Mouse (Mus musculus): ENCODE results near the gene Cdc20b. TPM values are rescaled to one million over a fixed set of nuclear protein-coding genes. Genes with fewer than 3 reads are reported as not detected.

Cdc20b gene
- polyA plus RNA-seq, 1 experiment from 2014 or later, result not detected

- 94% methylated on average over 1 of the region's 1 CpGs for WGBS
- no peak overlapping the region for H3K27ac ChIP-seq
- no peaks in the 10 kb centered on the region for H3K36me3 ChIP-seq
- no peaks in the 10 kb centered on the region for H3K9me3 ChIP-seq
- H3K4me3 ChIP-seq, result no peak overlapping the region
- no peak for DNase-seq (ENCODE audit: low spot score)
- H3K4me1 ChIP-seq, result no peaks in the 10 kb centered on the region
- H3K27me3 ChIP-seq (ENCODE audit: insufficient read depth, poor library complexity, severe bottlenecking), result no peaks in the 10 kb centered on the region
These were observed 104.7 kb downstream of the Cdc20b start for GRCm38 (mm10) chr13:113139597-113139996.

MicroRNAs encoded within 50 kb of the gene (microRNA counts, 519-probe panel; counts per million panel counts)
- microRNA mmu-miR-449a (not detected), microRNA mmu-miR-449b (not detected), microRNA mmu-miR-449c (not detected)

Small RNA genes lying within 50 kb of the gene (microRNA-seq; reads per million reads assigned to microRNA genes)
- gene Mir449a, result 15.2 reads per million, percentile 28 among the genes with 10 or more reads in this experiment
- gene Mir449b, result not detected
- 0.76 reads per million for gene Mir449c

Other genes starting within 250 kb of the Cdc20b start
- 39.6 and 41.3 TPM in 2 replicates for gene Plpp1, start 234.3 kb upstream of the Cdc20b start, polyA plus RNA-seq (2016; fragmentation: Nextera tagmentation; extraction: Ambion mirVana)
- 68.3 and 68.9 TPM in 2 replicates for gene Mtrex, start 107.7 kb upstream of the Cdc20b start, polyA plus RNA-seq (2016; fragmentation: Nextera tagmentation; extraction: Ambion mirVana)
- 19.7 and 24.7 TPM in 2 replicates for gene Dhx29, start 107.7 kb upstream of the Cdc20b start, polyA plus RNA-seq (2016; fragmentation: Nextera tagmentation; extraction: Ambion mirVana)
- 0.10 TPM in 1 of 2 replicates, not detected in the other for gene Ccno, start 47.3 kb upstream of the Cdc20b start, polyA plus RNA-seq (2016; fragmentation: Nextera tagmentation; extraction: Ambion mirVana)
- 0.13 TPM in 1 of 2 replicates, not detected in the other for gene Mcidas, start 41.3 kb upstream of the Cdc20b start, polyA plus RNA-seq (2016; fragmentation: Nextera tagmentation; extraction: Ambion mirVana)
- gene Gpx8, start 11.3 kb downstream of the Cdc20b start, polyA plus RNA-seq (2016; fragmentation: Nextera tagmentation; extraction: Ambion mirVana), result 124 and 134 TPM in 2 replicates
- not detected in 2 replicates for gene Gzma, start 65.9 kb downstream of the Cdc20b start, polyA plus RNA-seq (2016; fragmentation: Nextera tagmentation; extraction: Ambion mirVana)
- gene Esm1, start 174.5 kb downstream of the Cdc20b start, polyA plus RNA-seq (2016; fragmentation: Nextera tagmentation; extraction: Ambion mirVana), result 0.52 and 0.87 TPM in 2 replicates
- not detected in 2 replicates for gene Gzmk, start 190.8 kb downstream of the Cdc20b start, polyA plus RNA-seq (2016; fragmentation: Nextera tagmentation; extraction: Ambion mirVana)